Mouse (Mus musculus): ENCODE measurements around the gene Sdsl. TPM values are rescaled to one million over a fixed set of nuclear protein-coding genes. Genes with fewer than 3 reads are reported as not detected.
A peak's percentile ranks its signal among the peaks of the same experiment; 100 is the strongest.
"Not testable (repeated sequence)": the region's sequence is repeated elsewhere in the genome, so short reads cannot be mapped to it uniquely, and the experiment has no call there.

Sdsl gene
- total and polyA plus RNA-seq, 2 experiments from 2014 or later, result 20.7 to 30.3 TPM

DNA sequence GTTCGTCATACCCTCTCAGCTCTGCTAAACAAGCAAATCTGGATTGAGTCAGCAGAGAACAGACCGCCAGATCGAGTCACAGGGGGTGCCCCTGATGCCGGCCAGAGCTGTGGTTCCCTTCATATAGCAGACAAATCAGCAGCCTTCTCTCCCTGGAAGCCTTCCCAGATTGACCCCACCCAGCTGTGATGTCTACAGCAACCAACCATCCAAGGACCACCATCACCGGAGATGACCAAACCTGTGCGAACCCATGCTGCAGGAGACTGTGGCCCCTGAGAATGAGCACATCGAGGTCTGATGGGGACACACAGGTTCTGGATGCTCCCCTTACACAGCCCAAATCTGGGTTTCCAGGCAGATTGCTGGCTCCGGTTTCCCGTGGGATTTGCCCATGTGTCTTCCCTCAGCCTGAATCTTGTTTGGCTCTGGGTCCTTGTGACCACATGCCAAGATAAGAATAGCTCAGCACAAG is 29.6 kb upstream of the Sdsl start:
- TF ChIP-seq CTCF (IDR thresholded peaks at IDR 0.05; ENCODE audit: low read depth) (no peak), EP300 (IDR thresholded peaks at IDR 0.05; ENCODE audit: low read depth) (no peak)
- H3K4me3 ChIP-seq (ENCODE audit: low read depth, low read length), result peak overlapping the region; percentile 93
- no peak overlapping the region for H3K27ac ChIP-seq (ENCODE audit: low read depth)
- peak overlapping the region; percentile 83; the same call in 1 of the 2 replicates for H3K9ac ChIP-seq (replicated peaks; ENCODE audit: low read depth, low read length)
- ATAC-seq (ENCODE audit: insufficient read depth, low read depth), result no peak
- DNase-seq (ENCODE audit: low spot score), result no peak
- H3K4me2 ChIP-seq (ENCODE audit: low read depth, low read length), result peak overlapping the region; percentile 98
- no peaks in the 10 kb centered on the region for H3K27me3 ChIP-seq (ENCODE audit: control insufficient read depth, insufficient read depth, low read length)
- H3K9me3 ChIP-seq (replicated peaks; ENCODE audit: control insufficient read depth, low read length), result no peaks in the 10 kb centered on the region
- peaks cover 15% of the 10 kb centered on the region for H3K4me1 ChIP-seq (ENCODE audit: control insufficient read depth, insufficient read depth)
- H3K36me3 ChIP-seq (replicated peaks; ENCODE audit: control insufficient read depth, insufficient read depth, low read length), result peaks cover 14% of the 10 kb centered on the region; the same call in 1 of the 2 replicates
- 52% methylated on average over 9 of the region's 9 CpGs for WGBS

DNA sequence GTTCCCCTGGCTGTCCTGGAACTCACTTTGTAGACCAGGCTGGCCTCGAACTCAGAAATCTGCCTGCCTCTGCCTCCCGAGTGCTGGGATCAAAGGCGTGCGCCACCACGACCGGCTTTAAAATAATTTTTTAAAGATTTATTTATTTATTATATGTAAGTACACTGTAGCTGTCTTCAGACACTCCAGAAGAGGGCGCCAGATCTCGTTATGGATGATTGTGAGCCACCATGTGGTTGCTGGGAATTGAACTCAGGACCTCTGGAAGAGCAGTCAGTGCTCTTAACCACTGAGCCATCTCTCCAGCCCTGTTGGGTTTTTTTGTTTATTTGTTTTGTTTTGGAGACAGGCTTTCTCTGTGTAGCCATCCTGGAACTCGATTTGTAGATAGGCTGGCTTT is 28.0 kb upstream of the Sdsl start:
- not testable (repeated sequence) for DNase-seq (ENCODE audit: low spot score); H3K9ac ChIP-seq (replicated peaks; ENCODE audit: low read depth, low read length); H3K27me3 ChIP-seq (ENCODE audit: control insufficient read depth, insufficient read depth, low read length); H3K27ac ChIP-seq (ENCODE audit: low read depth); ATAC-seq (ENCODE audit: insufficient read depth, low read depth); H3K9me3 ChIP-seq (replicated peaks; ENCODE audit: control insufficient read depth, low read length); H3K4me3 ChIP-seq (ENCODE audit: low read depth, low read length); H3K4me2 ChIP-seq (ENCODE audit: low read depth, low read length)
- Histone ChIP-seq H3K4me1 (ENCODE audit: control insufficient read depth, insufficient read depth) (peaks cover 15% of the 10 kb centered on the region), H3K36me3 (replicated peaks; ENCODE audit: control insufficient read depth, insufficient read depth, low read length) (peaks cover 14% of the 10 kb centered on the region; the same call in 1 of the 2 replicates)
- WGBS, result 81% methylated on average over 9 of the region's 9 CpGs

DNA sequence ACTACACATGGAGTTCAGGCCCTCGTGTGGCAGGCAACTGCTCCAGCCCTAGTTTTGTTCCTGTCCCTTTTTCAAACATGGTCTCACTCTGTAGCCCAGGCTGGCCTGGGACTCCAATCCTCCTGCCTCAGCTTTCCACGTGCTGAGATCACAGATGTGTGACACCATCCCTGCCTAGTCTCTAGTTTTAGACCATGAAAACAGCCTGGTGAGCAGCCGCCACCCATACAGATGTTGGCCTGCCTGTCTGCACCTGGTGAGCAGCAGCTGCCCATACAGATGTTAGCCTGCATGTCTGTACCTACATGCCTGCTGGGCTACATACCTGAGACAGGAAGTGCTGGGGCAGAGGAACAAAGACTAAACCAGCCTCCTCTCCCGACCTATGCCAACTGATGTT is 26.6 kb upstream of the Sdsl start:
- no peak overlapping the region for H3K9ac ChIP-seq (replicated peaks; ENCODE audit: low read depth, low read length)
- no peak for TF ChIP-seq EP300 (IDR thresholded peaks at IDR 0.05; ENCODE audit: low read depth)
- no peak for TF ChIP-seq CTCF (IDR thresholded peaks at IDR 0.05; ENCODE audit: low read depth)
- no peak for DNase-seq (ENCODE audit: low spot score)
- 87% methylated on average over 4 of the region's 4 CpGs for WGBS
- peaks cover 15% of the 10 kb centered on the region; the same call in 1 of the 2 replicates for H3K36me3 ChIP-seq (replicated peaks; ENCODE audit: control insufficient read depth, insufficient read depth, low read length)
- no peak for ATAC-seq (ENCODE audit: insufficient read depth, low read depth)
- H3K4me1 ChIP-seq (ENCODE audit: control insufficient read depth, insufficient read depth), result peaks cover 15% of the 10 kb centered on the region
- H3K4me3 ChIP-seq (ENCODE audit: low read depth, low read length), result no peak overlapping the region
- no peaks in the 10 kb centered on the region for H3K27me3 ChIP-seq (ENCODE audit: control insufficient read depth, insufficient read depth, low read length)
- H3K27ac ChIP-seq (ENCODE audit: low read depth), result no peak overlapping the region
- no peak overlapping the region for H3K4me2 ChIP-seq (ENCODE audit: low read depth, low read length)
- no peaks in the 10 kb centered on the region for H3K9me3 ChIP-seq (replicated peaks; ENCODE audit: control insufficient read depth, low read length)

DNA sequence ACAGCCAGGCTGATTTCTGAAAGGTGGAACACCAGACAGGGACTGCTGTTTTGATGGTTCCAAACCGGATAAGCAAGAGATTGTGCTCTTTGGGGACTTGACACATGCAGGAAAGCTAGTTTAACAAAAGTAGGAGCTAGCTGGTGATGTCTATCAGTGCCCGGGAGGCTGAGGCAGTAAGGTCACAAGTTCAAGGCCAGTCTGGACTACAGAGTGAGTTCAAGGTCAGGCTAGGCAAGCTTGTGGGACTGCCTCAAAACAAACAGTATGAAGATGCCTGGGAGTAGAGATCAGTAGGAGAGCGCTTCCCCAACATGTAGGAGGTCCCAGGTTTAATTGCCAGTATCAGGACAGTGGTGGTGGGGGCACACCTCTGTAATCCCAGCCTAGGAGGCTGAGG is 24.5 kb upstream of the Sdsl start:
- peaks cover 25% of the 10 kb centered on the region; the same call in 1 of the 2 replicates for H3K36me3 ChIP-seq (replicated peaks; ENCODE audit: control insufficient read depth, insufficient read depth, low read length)
- H3K4me3 ChIP-seq (ENCODE audit: low read depth, low read length), result no peak overlapping the region

DNA sequence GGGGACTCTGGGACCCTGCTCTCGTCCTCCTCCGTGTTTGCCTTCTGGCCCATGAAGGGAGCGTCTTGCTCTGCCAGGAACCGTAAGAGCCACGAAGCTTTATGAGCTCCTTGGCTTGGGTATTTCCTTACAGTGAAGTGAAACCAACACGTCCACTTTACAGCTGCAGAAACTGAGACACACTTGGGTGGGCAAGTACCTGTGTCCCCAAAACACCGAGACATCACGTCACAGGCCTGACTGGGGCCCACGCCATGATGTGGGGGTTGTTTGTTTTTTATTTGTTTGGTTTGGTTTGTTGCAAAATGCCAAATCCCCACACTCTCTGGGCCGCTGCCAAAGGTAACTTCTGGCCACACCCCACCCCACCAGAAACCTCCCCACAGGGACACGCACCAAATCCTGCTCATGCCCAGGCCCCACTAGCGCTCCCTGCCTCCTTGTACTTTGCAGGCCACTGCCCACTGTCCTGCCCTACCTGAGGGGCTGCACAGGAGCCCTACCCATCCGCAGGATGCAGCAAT is 23.2 kb upstream of the Sdsl start:
- no peaks in the 10 kb centered on the region for H3K27me3 ChIP-seq (ENCODE audit: control insufficient read depth, insufficient read depth, low read length)
- no peak overlapping the region for H3K4me2 ChIP-seq (ENCODE audit: low read depth, low read length)
- 91% methylated on average over 13 of the region's 13 CpGs for WGBS
- no peaks in the 10 kb centered on the region for H3K9me3 ChIP-seq (replicated peaks; ENCODE audit: control insufficient read depth, low read length)
- peaks cover 8% of the 10 kb centered on the region for H3K4me1 ChIP-seq (ENCODE audit: control insufficient read depth, insufficient read depth)
- H3K9ac ChIP-seq (replicated peaks; ENCODE audit: low read depth, low read length), result no peak overlapping the region
- H3K4me3 ChIP-seq (ENCODE audit: low read depth, low read length), result no peak overlapping the region
- peaks cover 25% of the 10 kb centered on the region; the same call in 1 of the 2 replicates for H3K36me3 ChIP-seq (replicated peaks; ENCODE audit: control insufficient read depth, insufficient read depth, low read length)
- no peak for DNase-seq (ENCODE audit: low spot score)
- no peak overlapping the region for H3K27ac ChIP-seq (ENCODE audit: low read depth)
- no peak for ATAC-seq (ENCODE audit: insufficient read depth, low read depth)
- TF ChIP-seq EP300 (IDR thresholded peaks at IDR 0.05; ENCODE audit: low read depth) (no peak), CTCF (IDR thresholded peaks at IDR 0.05; ENCODE audit: low read depth) (no peak)

More for the DNA sequence above, 24.5 kb upstream of the Sdsl start:
- H3K4me2 ChIP-seq (ENCODE audit: low read depth, low read length), result no peak overlapping the region
- no peak for TF ChIP-seq EP300 (IDR thresholded peaks at IDR 0.05; ENCODE audit: low read depth)
- TF ChIP-seq CTCF (IDR thresholded peaks at IDR 0.05; ENCODE audit: low read depth), result no peak
- no peak overlapping the region for H3K9ac ChIP-seq (replicated peaks; ENCODE audit: low read depth, low read length)
- no peaks in the 10 kb centered on the region for H3K27me3 ChIP-seq (ENCODE audit: control insufficient read depth, insufficient read depth, low read length)
- no peak overlapping the region for H3K27ac ChIP-seq (ENCODE audit: low read depth)
- no peak for DNase-seq (ENCODE audit: low spot score)
- WGBS, result 83% methylated on average over 3 of the region's 3 CpGs
- no peak for ATAC-seq (ENCODE audit: insufficient read depth, low read depth)
- H3K9me3 ChIP-seq (replicated peaks; ENCODE audit: control insufficient read depth, low read length), result no peaks in the 10 kb centered on the region
- peaks cover 5% of the 10 kb centered on the region; the same call in 1 of the 2 replicates for H3K4me1 ChIP-seq (ENCODE audit: control insufficient read depth, insufficient read depth)
